Comparison of ENCODE assay signal across 32 mouse cellular contexts in the genomic region with DNA sequence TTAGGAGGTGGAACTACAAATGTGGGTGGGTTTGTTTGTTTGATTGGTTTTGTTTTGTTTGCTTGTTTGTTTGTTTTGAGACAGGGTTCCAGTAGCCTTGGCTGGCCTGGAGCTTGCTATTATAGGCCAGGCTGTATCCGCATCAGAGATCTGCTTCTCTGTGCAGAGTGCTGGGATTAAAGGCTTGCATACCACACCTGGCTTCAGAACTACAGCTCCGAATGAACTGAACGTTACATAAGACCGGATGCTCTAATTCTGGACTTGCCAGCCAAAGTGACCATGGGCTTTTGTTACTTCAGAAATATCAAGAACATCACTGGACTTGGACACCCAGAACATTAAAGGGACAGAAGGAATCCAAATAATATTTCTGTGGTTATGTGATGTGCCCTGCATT.
"Had no signal": no experiment of that assay in that cellular context is flagged by ENCODE, and none has a peak within 500 bp of the region (broad histone marks: within the 10 kb centered on the region; RNA-seq: fewer than 3 reads in every experiment).

No protein-coding gene starts in this region.

- H3K27ac ChIP-seq: heart, embryonic 13.5 days; heart, embryonic 15.5 days; hindbrain, embryonic 15.5 days; hindbrain, postnatal 0 days; layer of hippocampus, adult 2 months had no signal

- H3K9me3 ChIP-seq: heart, embryonic 10.5 days; heart, embryonic 12.5 days; heart, embryonic 13.5 days; heart, embryonic 15.5 days; hindbrain, embryonic 10.5 days; hindbrain, embryonic 12.5 days; hindbrain, embryonic 13.5 days; hindbrain, embryonic 15.5 days; intestine, embryonic 15.5 days; kidney, embryonic 15.5 days had no signal

- H3K4me3 ChIP-seq: heart, embryonic 10.5 days; heart, embryonic 12.5 days; heart, embryonic 13.5 days; heart, embryonic 15.5 days; hindbrain, embryonic 10.5 days; hindbrain, embryonic 12.5 days; hindbrain, embryonic 13.5 days; hindbrain, embryonic 15.5 days; intestine, embryonic 15.5 days; kidney, embryonic 15.5 days; layer of hippocampus, adult 2 months had no signal

- H3K9ac ChIP-seq: heart, embryonic 12.5 days; heart, embryonic 13.5 days; heart, embryonic 15.5 days; hindbrain, embryonic 12.5 days; hindbrain, embryonic 13.5 days; hindbrain, embryonic 14.5 days; hindbrain, embryonic 15.5 days; intestine, embryonic 15.5 days; kidney, embryonic 15.5 days had no signal

- H3K36me3 ChIP-seq: heart, embryonic 10.5 days; heart, embryonic 13.5 days; heart, embryonic 15.5 days; hindbrain, embryonic 10.5 days; hindbrain, embryonic 12.5 days; hindbrain, embryonic 13.5 days; hindbrain, embryonic 15.5 days; intestine, embryonic 15.5 days; kidney, embryonic 15.5 days had no signal

- ATAC-seq: hindbrain, postnatal 0 days; inflammation-experienced regulatory T-cells, adult 6 months; intestine, embryonic 15.5 days; intestine, embryonic 16.5 days; intestine, postnatal 0 days had no signal

- H3K4me2 ChIP-seq: heart, embryonic 11.5 days; heart, embryonic 12.5 days; heart, embryonic 13.5 days; heart, embryonic 15.5 days; hindbrain, embryonic 12.5 days; hindbrain, embryonic 13.5 days; hindbrain, embryonic 14.5 days; hindbrain, embryonic 15.5 days; intestine, embryonic 15.5 days; kidney, embryonic 15.5 days had no signal

- H3K27me3 ChIP-seq: heart, embryonic 12.5 days; heart, embryonic 13.5 days; heart, embryonic 15.5 days; hindbrain, embryonic 12.5 days; hindbrain, embryonic 13.5 days; hindbrain, embryonic 15.5 days; intestine, embryonic 15.5 days; kidney, embryonic 15.5 days had no signal

- DNase-seq: heart, postnatal 10 days; heart, postnatal 14 days; heart, postnatal 4 days; kidney, adult 11 months; kidney, adult 18-20 months; kidney, adult 2 months; kidney, adult 8-10 months; kidney, adult 9 months; kidney, postnatal 10 days; kidney, postnatal 14 days; kidney, postnatal 25 days; kidney, postnatal 36 days; kidney, postnatal 4 days; layer of hippocampus, adult 9-11 months; layer of hippocampus, postnatal 36 days had no signal
